Mouse (Mus musculus) liver, embryonic 14.5 days (tissue): ENCODE data around the gene Blzf1. TPM values are rescaled to one million over a fixed set of nuclear protein-coding genes. Genes with fewer than 3 reads are reported as not detected.

ENCODE experiments used
- ATAC-seq: fragments of 200-750 bp; cut with Nextera tagmentation; 2 replicates; pipeline ENCODE4 v1.8.0; 2017; ENCODE audit warnings: moderate number of reproducible peaks, mild to moderate bottlenecking, moderate library complexity; ENCODE audit not compliant: insufficient read depth
- DNase-seq, 3 experiments: peaks; one replicate each; pipeline ENCODE4 v3.0.0-alpha.2; 2012 to 2013; ENCODE audit warnings: low read depth in 3 of 3, low spot score in 3 of 3
- H3K27ac ChIP-seq: fragments of 300-500 bp; sonication (generic); 2 replicates; pipeline ENCODE4 v1.5.1; 2014; ENCODE audit warnings: moderate library complexity, mild to moderate bottlenecking, control low read depth, inconsistent platforms
- H3K27me3 ChIP-seq: fragments of 300-500 bp; sonication (generic); 2 replicates; pipeline ENCODE4 v1.6.1; 2014; ENCODE audit warnings: mild to moderate bottlenecking, low read length, moderate library complexity; ENCODE audit not compliant: control insufficient read depth, insufficient read depth
- H3K36me3 ChIP-seq: fragments of 300-500 bp; sonication (generic); replicated peaks from 2 replicates; pipeline ENCODE4 v1.6.1; 2014; ENCODE audit warnings: low read depth; ENCODE audit not compliant: control insufficient read depth, insufficient read depth
- H3K4me1 ChIP-seq, 2 experiments: fragments of 200-500 bp in 1 of 2; fragments of 300-500 bp in 1 of 2; sonication (generic) in 1 of 2; replicated peaks; 2 replicates each; pipeline ENCODE4 v1.6.1; 2012 to 2014; ENCODE audit warnings: antibody characterized with exemption in 1 of 2, inconsistent platforms in 1 of 2, low read length in 1 of 2; ENCODE audit not compliant: control insufficient read depth in 2 of 2, insufficient read depth in 2 of 2
- H3K4me2 ChIP-seq: fragments of 300-500 bp; sonication (generic); 2 replicates; pipeline ENCODE4 v1.6.1; 2014; ENCODE audit warnings: low read depth, mild to moderate bottlenecking, control low read depth, moderate library complexity
- H3K4me3 ChIP-seq, 2 experiments: fragments of 200-500 bp in 1 of 2; fragments of 300-500 bp in 1 of 2; sonication (generic) in 1 of 2; 2 replicates each; pipeline ENCODE4 v1.5.1; 2012 to 2014; ENCODE audit warnings: low read depth in 2 of 2, low read length in 2 of 2, mild to moderate bottlenecking in 2 of 2, control low read depth in 1 of 2, inconsistent platforms in 1 of 2, moderate library complexity in 1 of 2; ENCODE audit not compliant: insufficient read depth in 1 of 2
- H3K9ac ChIP-seq: fragments of 300-500 bp; sonication (generic); replicated peaks from 2 replicates; pipeline ENCODE4 v1.6.1; 2014; ENCODE audit warnings: mild to moderate bottlenecking, control low read depth, moderate library complexity
- H3K9me3 ChIP-seq: fragments of 300-500 bp; sonication (generic); 2 replicates; pipeline ENCODE4 v1.6.1; 2016; ENCODE audit warnings: low read length, mixed read lengths; ENCODE audit not compliant: control insufficient read depth
- CTCF ChIP-seq: IDR thresholded peaks from 2 replicates; pipeline ENCODE4 v1.5.1; 2016; ENCODE audit warnings: antibody characterized with exemption, low read depth, control low read depth
- EP300 ChIP-seq: IDR thresholded peaks from 2 replicates; pipeline ENCODE4 v1.6.1; 2016; ENCODE audit warnings: antibody characterized with exemption, low read depth
- WGBS: fragments of 180-500 bp; shearing (Covaris S2); extraction: QIAGEN DNeasy Blood & Tissue Kit; methylation state at CpG from one replicate; pipeline ENCODE4 v1.1.7; 2014; ENCODE audit not compliant: insufficient replicate concordance; 5-methylcytosine and 5-hydroxymethylcytosine counted together
- polyA plus RNA-seq, 2 experiments: library from polyadenylated mRNA; depleted of rRNA in 1 of 2; stranded (reverse) in 1 of 2; unstranded in 1 of 2; fragments of >200 nt; fragmentation: Nextera tagmentation in 1 of 2; extraction: Ambion mirVana in 1 of 2; gene quantifications; 2 replicates each; pipeline versions ENCODE4 v1.2.1 to v1.2.3; 2012 to 2014

Blzf1 gene
- polyA plus RNA-seq, 2 experiments, result 4.1 to 8.5 TPM

GRCm38 (mm10) chr1:164303821-164304220, 3.5 kb downstream of the Blzf1 start, which contains the start of gene Nme7:
Nme7 (plus strand) TSS chr1:164304121.
- 88% methylated on average over 5 of the region's 5 CpGs for WGBS
- TF ChIP-seq CTCF, result no peak
- TF ChIP-seq EP300, result no peak
- DNase-seq, result no peak
- H3K27ac ChIP-seq, result no peak within 1 kb of the TSS
- no peaks in the 10 kb centered on the region for H3K27me3 ChIP-seq
- peaks cover 17% of the 10 kb centered on the region for H3K36me3 ChIP-seq
- H3K9me3 ChIP-seq, result no peaks in the 10 kb centered on the region
- ATAC-seq, result no peak
- H3K4me1 ChIP-seq, result peaks cover 4 to 9% of the 10 kb centered on the region in 2 experiments; a peak in 3 of 4 replicates
- no peak within 1 kb of the TSS for H3K9ac ChIP-seq
- no peak within 1 kb of the TSS for H3K4me2 ChIP-seq
- H3K4me3 ChIP-seq, result no peak within 1 kb of the TSS

- H3K36me3 ChIP-seq, result peaks cover 26% of the 10 kb centered on the region
Measured at GRCm38 (mm10) chr1:164301949-164302348, 5.3 kb downstream of the Blzf1 start.

GRCm38 (mm10) chr1:164296473-164296872, 10.8 kb downstream of the Blzf1 start:
- Histone ChIP-seq H3K4me1 (no peaks in the 10 kb centered on the region), H3K4me2 (no peak overlapping the region), H3K27ac (no peak overlapping the region), H3K9me3 (no peaks in the 10 kb centered on the region), H3K4me3 (no peak overlapping the region), H3K9ac (no peak overlapping the region), H3K27me3 (no peaks in the 10 kb centered on the region), H3K36me3 (peaks cover 25% of the 10 kb centered on the region)
- ATAC-seq, result no peak
- 73% methylated on average over 4 of the region's 5 CpGs for WGBS
- TF ChIP-seq EP300 (no peak), CTCF (no peak)
- no peak for DNase-seq

More at GRCm38 (mm10) chr1:164301949-164302348, 5.3 kb downstream of the Blzf1 start:
- 65% methylated on average over 4 of the region's 4 CpGs for WGBS
- H3K4me1 ChIP-seq, result peaks cover 0 to 4% of the 10 kb centered on the region in 2 experiments; a peak in 3 of 4 replicates
- no peak overlapping the region for H3K4me2 ChIP-seq
- no peak overlapping the region for H3K27ac ChIP-seq
- ATAC-seq (no peak), DNase-seq (no peak)
- H3K4me3 ChIP-seq, result no peak overlapping the region
- TF ChIP-seq EP300 (no peak), CTCF (no peak)
- H3K27me3 ChIP-seq, result no peaks in the 10 kb centered on the region
- no peak overlapping the region for H3K9ac ChIP-seq
- no peaks in the 10 kb centered on the region for H3K9me3 ChIP-seq

- ATAC-seq, result no peak
- no peak for DNase-seq
- Histone ChIP-seq H3K4me3 (no peak overlapping the region), H3K4me1 (no peaks in the 10 kb centered on the region), H3K4me2 (no peak overlapping the region), H3K27ac (no peak overlapping the region), H3K36me3 (peaks cover 21% of the 10 kb centered on the region), H3K27me3 (no peaks in the 10 kb centered on the region), H3K9me3 (no peaks in the 10 kb centered on the region), H3K9ac (no peak overlapping the region)
- TF ChIP-seq CTCF (no peak), EP300 (no peak)
- WGBS, result 77% methylated on average over 6 of the region's 6 CpGs
Measured at GRCm38 (mm10) chr1:164294071-164294470, 13.2 kb downstream of the Blzf1 start.

- H3K4me2 ChIP-seq, result no peak overlapping the region
- no peak overlapping the region for H3K4me3 ChIP-seq
- H3K4me1 ChIP-seq, result no peaks in the 10 kb centered on the region
- DNase-seq (no peak), ATAC-seq (no peak)
- no peaks in the 10 kb centered on the region for H3K27me3 ChIP-seq
- WGBS, result 76% methylated on average over 5 of the region's 5 CpGs
- TF ChIP-seq CTCF (no peak), EP300 (no peak)
- no peak overlapping the region for H3K27ac ChIP-seq
- H3K9me3 ChIP-seq, result no peaks in the 10 kb centered on the region
- H3K9ac ChIP-seq, result no peak overlapping the region
- peaks cover 9% of the 10 kb centered on the region for H3K36me3 ChIP-seq
Measured at GRCm38 (mm10) chr1:164292040-164292439, 15.2 kb downstream of the Blzf1 start.
